Mouse (Mus musculus) stomach, postnatal 0 days (tissue): ENCODE results near the gene Zfhx3.

Experiments used
- CTCF ChIP-seq: IDR thresholded peaks from 2 replicates; pipeline ENCODE4 v1.5.1; 2016; ENCODE audit warnings: antibody characterized with exemption, low read depth, mild to moderate bottlenecking, moderate library complexity
- EP300 ChIP-seq: optimal IDR thresholded peaks from 2 replicates; pipeline ENCODE3; 2016; ENCODE audit warnings: antibody characterized with exemption

DNA sequence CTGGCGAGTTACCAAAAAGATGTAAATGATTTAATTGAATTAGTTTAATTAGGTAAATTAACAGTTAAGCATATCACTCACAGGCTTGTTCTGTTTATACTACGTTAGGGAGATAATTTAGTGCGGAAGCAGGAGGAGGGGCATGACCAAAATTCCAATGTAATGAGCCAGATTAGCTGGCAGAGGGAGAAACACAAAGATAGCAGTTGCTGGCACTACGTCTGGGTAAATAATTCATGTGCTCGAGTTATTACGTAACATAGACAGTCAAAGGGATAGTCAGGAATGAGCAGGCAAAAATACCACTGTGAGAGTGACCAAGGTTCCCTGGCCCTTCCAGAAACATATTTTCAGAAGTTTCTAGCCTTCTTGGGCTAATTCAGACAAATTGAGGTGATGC lies 426.6 kb downstream of the Zfhx3 start:
- TF ChIP-seq CTCF (no peak), EP300 (peak; percentile 46)
